Mouse (Mus musculus) lung, embryonic 14.5 days (tissue): ENCODE results near the gene Ptx4. TPM values are rescaled to one million over a fixed set of nuclear protein-coding genes. Genes with fewer than 3 reads are reported as not detected.

ENCODE experiments used
- ATAC-seq: fragments of 200-750 bp; cut with Nextera tagmentation; 2 replicates; pipeline ENCODE4 v1.8.0; 2017; ENCODE audit warnings: mild to moderate bottlenecking, moderate TSS enrichment, moderate library complexity; ENCODE audit not compliant: insufficient read depth
- DNase-seq: peaks from one replicate; pipeline ENCODE4 v3.0.0-alpha.2; 2015
- H3K27ac ChIP-seq: fragments of 300-500 bp; sonication (generic); 2 replicates; pipeline ENCODE4 v1.5.1; 2014; ENCODE audit warnings: low read depth, mild to moderate bottlenecking, moderate library complexity
- H3K27me3 ChIP-seq: fragments of 300-500 bp; sonication (generic); 2 replicates; pipeline ENCODE4 v1.6.1; 2014; ENCODE audit warnings: low read length, control low read depth; ENCODE audit not compliant: insufficient read depth
- H3K36me3 ChIP-seq: fragments of 300-500 bp; sonication (generic); 2 replicates; pipeline ENCODE4 v1.6.1; 2014; ENCODE audit warnings: control low read depth; ENCODE audit not compliant: insufficient read depth
- H3K4me1 ChIP-seq: fragments of 300-500 bp; sonication (generic); 2 replicates; pipeline ENCODE4 v1.6.1; 2014; ENCODE audit warnings: antibody characterized with exemption, control low read depth; ENCODE audit not compliant: insufficient read depth
- H3K4me2 ChIP-seq: fragments of 300-500 bp; sonication (generic); 2 replicates; pipeline ENCODE4 v1.6.1; 2014; ENCODE audit warnings: mild to moderate bottlenecking
- H3K4me3 ChIP-seq: fragments of 300-500 bp; sonication (generic); 2 replicates; pipeline ENCODE4 v1.5.1; 2014; ENCODE audit warnings: low read depth, low read length
- H3K9ac ChIP-seq: fragments of 300-500 bp; sonication (generic); 2 replicates; pipeline ENCODE4 v1.6.1; 2014
- H3K9me3 ChIP-seq: fragments of 300-500 bp; sonication (generic); 2 replicates; pipeline ENCODE4 v1.6.1; 2016; ENCODE audit warnings: low read depth, low read length, control low read depth
- CTCF ChIP-seq: IDR thresholded peaks from 2 replicates; pipeline ENCODE4 v1.5.1; 2016; ENCODE audit warnings: antibody characterized with exemption, low read depth
- WGBS: fragments of 180-500 bp; shearing (Covaris S2); extraction: QIAGEN DNeasy Blood & Tissue Kit; methylation state at CpG from one replicate; pipeline ENCODE4 v1.1.7; 2014; 5-methylcytosine and 5-hydroxymethylcytosine counted together
- polyA plus RNA-seq: library from polyadenylated mRNA; unstranded; fragments of >200 nt; fragmentation: Nextera tagmentation; extraction: Ambion mirVana; gene quantifications from 2 replicates; pipeline ENCODE4 v1.2.1, GENCODE M21; 2014

The Ptx4 gene
- polyA plus RNA-seq, result not detected in 2 replicates

DNA sequence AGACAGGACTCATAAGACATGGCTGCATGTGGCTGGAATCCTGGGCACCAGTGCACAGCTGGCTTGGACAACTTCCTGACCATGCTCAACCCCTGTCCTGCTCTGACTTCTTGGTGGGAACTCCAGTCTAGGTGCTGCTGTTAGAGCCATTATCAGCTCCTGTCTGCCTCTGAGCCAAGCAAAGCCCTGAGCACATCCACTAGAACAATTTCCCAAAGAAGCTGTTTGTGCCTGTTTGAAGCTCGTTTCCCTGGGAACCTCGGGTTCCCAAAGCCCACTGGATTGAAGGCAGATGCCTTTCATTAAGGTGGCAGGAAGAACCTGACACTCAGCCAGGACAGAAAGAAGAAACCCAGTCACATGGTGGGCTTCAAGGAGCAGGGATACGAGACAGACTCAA lies at the start of gene Ptx4:
Gene Ptx4 (plus strand): TSS at position 355 of the 400 bp plus-strand sequence.
- Histone ChIP-seq H3K4me3 (no peak within 1 kb of the TSS), H3K4me1 (no peaks in the 10 kb centered on the region), H3K27ac (no peak within 1 kb of the TSS), H3K4me2 (no peak within 1 kb of the TSS), H3K36me3 (no peaks in the 10 kb centered on the region), H3K9me3 (no peaks in the 10 kb centered on the region), H3K9ac (no peak within 1 kb of the TSS), H3K27me3 (no peaks in the 10 kb centered on the region)
- TF ChIP-seq CTCF, result no peak
- 31% methylated on average over 3 of the region's 3 CpGs for WGBS
- DNase-seq (no peak), ATAC-seq (no peak)

DNA sequence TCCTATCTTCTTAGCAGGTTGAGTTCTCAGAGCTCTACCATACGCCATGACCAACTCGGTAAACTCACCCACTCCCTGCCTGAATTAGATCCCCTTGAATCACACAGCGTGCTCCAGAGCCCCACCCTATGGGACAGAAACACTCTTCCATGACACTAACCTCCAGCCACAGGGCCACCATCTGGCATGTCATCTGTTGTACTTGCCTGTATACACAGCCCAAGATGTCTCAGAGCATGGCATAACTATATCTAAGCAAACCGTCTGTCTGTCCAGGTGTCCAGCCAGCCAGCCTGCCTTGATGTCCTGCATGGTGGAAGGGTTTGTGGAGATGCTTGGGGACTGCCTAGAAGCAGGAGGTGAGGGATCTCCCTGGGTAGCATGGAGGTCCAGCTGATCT lies 43.7 kb upstream of the Ptx4 start:
- 90% methylated on average over 4 of the region's 4 CpGs for WGBS
- ATAC-seq, result no peak
- Histone ChIP-seq H3K9ac (no peak overlapping the region), H3K4me1 (peaks cover 25% of the 10 kb centered on the region), H3K4me3 (peak overlapping the region; percentile 46; the same call in 1 of the 2 replicates), H3K4me2 (peak overlapping the region; percentile 55), H3K27me3 (no peaks in the 10 kb centered on the region), H3K36me3 (0 out of 2 replicates have a peak, but pooled peaks cover 15% of the 10 kb centered on the region), H3K9me3 (no peaks in the 10 kb centered on the region), H3K27ac (no peak overlapping the region)
- no peak for TF ChIP-seq CTCF
- DNase-seq, result no peak

- Histone ChIP-seq H3K36me3 (0 out of 2 replicates have a peak, but pooled peaks cover 10% of the 10 kb centered on the region), H3K4me3 (peak overlapping the region; percentile 46), H3K27me3 (no peaks in the 10 kb centered on the region), H3K27ac (peak overlapping the region; percentile 98), H3K4me1 (peaks cover 29% of the 10 kb centered on the region), H3K9ac (peak overlapping the region; percentile 26), H3K9me3 (no peaks in the 10 kb centered on the region), H3K4me2 (peak overlapping the region; percentile 55)
- ATAC-seq, result 0 out of 2 replicates have a peak, but pooled peaks have one; percentile 33
- WGBS, result 49% methylated on average over 13 of the region's 13 CpGs
- no peak for TF ChIP-seq CTCF
- peak; percentile 92 for DNase-seq
These were observed 42.7 kb upstream of the Ptx4 start for GRCm38 (mm10) chr17:25077771-25078372.

GRCm38 (mm10) chr17:25080210-25080609 lies 40.4 kb upstream of the Ptx4 start:
- peaks cover 36% of the 10 kb centered on the region for H3K4me1 ChIP-seq
- DNase-seq (no peak), ATAC-seq (no peak)
- H3K9me3 ChIP-seq, result no peaks in the 10 kb centered on the region
- 0 out of 2 replicates have a peak, but pooled peaks cover 10% of the 10 kb centered on the region for H3K36me3 ChIP-seq
- H3K27ac ChIP-seq, result peak overlapping the region; percentile 98
- H3K4me2 ChIP-seq, result peak overlapping the region; percentile 55
- peak overlapping the region; percentile 55 for H3K9ac ChIP-seq
- H3K27me3 ChIP-seq, result no peaks in the 10 kb centered on the region
- no peak for TF ChIP-seq CTCF
- WGBS, result 80% methylated on average over 13 of the region's 13 CpGs
- H3K4me3 ChIP-seq, result peak overlapping the region; percentile 46

DNA sequence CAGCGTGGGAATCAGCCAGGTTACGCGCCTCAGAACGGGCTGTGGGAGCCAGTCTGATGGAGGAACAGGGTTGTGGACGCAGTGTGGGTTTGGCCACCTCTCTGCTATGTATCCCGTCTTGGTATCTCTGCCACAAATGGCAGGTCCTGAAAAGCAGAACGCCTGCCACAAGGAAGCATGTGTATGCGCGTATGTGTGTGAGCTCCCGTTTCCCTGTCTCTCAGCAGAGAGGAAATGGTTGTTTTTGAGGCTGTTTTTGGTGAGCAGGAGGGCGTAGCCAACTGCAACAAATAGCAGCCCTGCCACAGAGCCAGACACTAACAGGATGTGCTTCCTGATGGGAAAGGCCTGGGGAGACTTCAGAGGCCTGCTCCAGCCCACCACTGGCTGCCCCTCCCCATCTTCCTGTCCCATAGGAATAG lies 39.6 kb upstream of the Ptx4 start:
- WGBS, result 41% methylated on average over 11 of the region's 11 CpGs
- peak; percentile 89 for DNase-seq
- peaks cover 37% of the 10 kb centered on the region for H3K4me1 ChIP-seq

DNA sequence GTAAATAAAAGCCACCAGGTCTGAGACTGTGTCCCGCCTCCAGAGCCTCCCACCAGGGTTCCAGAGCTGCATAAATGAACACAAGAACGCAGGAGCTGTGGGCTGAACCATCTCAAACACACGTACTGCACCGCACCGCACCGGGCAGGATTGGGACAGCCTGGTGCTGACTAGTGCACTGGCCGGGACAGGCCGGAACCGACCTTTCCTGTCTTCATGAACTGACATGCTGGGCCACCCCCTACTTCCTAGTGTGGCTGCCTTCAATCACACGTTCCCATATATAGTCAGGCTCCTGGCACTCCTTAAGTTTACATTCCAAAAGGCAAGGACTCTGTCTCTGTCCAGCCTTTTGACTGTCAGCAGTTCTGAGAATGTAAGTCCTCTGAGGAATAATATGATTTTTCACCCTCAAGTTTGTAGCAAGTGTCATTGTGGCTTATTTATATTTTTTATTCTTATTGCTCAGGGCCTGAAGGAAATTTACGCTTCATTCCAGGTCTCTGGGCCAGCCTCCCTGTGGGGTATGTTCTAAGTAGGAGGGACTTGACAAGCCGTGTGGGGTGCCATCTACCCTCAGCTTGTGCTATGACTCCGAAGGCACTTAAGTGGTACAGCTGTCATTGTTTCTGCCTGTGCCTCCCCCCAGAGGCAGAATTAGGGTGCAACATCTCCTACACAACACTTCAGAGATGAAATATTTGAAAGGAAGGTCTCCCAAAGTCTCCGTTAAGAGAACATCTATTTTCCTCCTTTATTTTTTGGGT lies 38.3 kb upstream of the Ptx4 start:
- Histone ChIP-seq H3K27ac (peak overlapping the region; percentile 98), H3K27me3 (no peaks in the 10 kb centered on the region), H3K9me3 (no peaks in the 10 kb centered on the region), H3K4me2 (peak overlapping the region; percentile 55), H3K36me3 (0 out of 2 replicates have a peak, but pooled peaks cover 6% of the 10 kb centered on the region), H3K9ac (no peak overlapping the region; the same call in 1 of the 2 replicates), H3K4me1 (peaks cover 36% of the 10 kb centered on the region), H3K4me3 (no peak overlapping the region; the same call in 1 of the 2 replicates)
- ATAC-seq (peak; percentile 78), DNase-seq (peak; percentile 87)
- peak; percentile 50 for TF ChIP-seq CTCF
- WGBS, result 29% methylated on average over 14 of the region's 14 CpGs

More for the DNA sequence above, 39.6 kb upstream of the Ptx4 start:
- Histone ChIP-seq H3K9ac (peak overlapping the region; percentile 55), H3K4me2 (peak overlapping the region; percentile 55), H3K27me3 (no peaks in the 10 kb centered on the region), H3K4me3 (peak overlapping the region; percentile 46), H3K36me3 (0 out of 2 replicates have a peak, but pooled peaks cover 7% of the 10 kb centered on the region), H3K27ac (peak overlapping the region; percentile 98), H3K9me3 (no peaks in the 10 kb centered on the region)
- 0 out of 2 replicates have a peak, but pooled peaks have one; percentile 10 for ATAC-seq
- no peak for TF ChIP-seq CTCF

DNA sequence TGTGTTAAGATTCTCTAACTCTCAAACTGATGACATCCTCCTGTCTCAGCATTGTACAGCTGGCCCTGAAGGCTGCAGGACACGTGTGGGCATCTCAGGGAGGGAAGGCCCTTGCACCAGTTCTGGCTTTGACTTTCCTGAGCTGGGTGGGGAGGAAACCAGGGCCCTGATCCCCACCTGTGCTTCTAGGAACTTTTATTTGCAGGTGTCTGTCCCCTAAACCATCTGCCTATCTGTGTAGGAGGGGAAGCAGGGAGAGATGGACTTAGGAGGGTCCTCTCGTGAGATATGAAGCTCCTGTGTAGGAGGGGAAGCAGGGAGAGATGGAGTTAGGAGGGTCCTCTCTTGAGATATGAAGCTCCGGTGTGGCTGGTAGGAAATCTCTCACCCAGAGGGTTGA lies 37.7 kb upstream of the Ptx4 start:
- H3K36me3 ChIP-seq, result 0 out of 2 replicates have a peak, but pooled peaks cover 3% of the 10 kb centered on the region
- H3K27me3 ChIP-seq, result no peaks in the 10 kb centered on the region
- ATAC-seq (peak; percentile 0; the same call in 1 of the 2 replicates), DNase-seq (no peak)
- WGBS, result 29% methylated on average over 3 of the region's 3 CpGs
- H3K4me1 ChIP-seq, result peaks cover 30% of the 10 kb centered on the region
- no peak for TF ChIP-seq CTCF
- H3K4me2 ChIP-seq, result peak overlapping the region; percentile 55
- peak overlapping the region; percentile 98 for H3K27ac ChIP-seq
- H3K4me3 ChIP-seq, result no peak overlapping the region
- H3K9ac ChIP-seq, result no peak overlapping the region
- no peaks in the 10 kb centered on the region for H3K9me3 ChIP-seq
